Mouse (Mus musculus) spleen, embryonic (tissue): ENCODE results near the gene Kcne4.
"Not testable (repeated sequence)": the region's sequence is repeated elsewhere in the genome, so short reads cannot be mapped to it uniquely, and the experiment has no call there.

ENCODE experiments used
- CTCF ChIA-PET: fragments of 350-600 bp; sonication (Branson Sonifier 250); formaldehyde crosslinking; loops from one replicate; lab custom pipeline; 2022; lab: Charles Lee

Gene Kcne4

DNA sequence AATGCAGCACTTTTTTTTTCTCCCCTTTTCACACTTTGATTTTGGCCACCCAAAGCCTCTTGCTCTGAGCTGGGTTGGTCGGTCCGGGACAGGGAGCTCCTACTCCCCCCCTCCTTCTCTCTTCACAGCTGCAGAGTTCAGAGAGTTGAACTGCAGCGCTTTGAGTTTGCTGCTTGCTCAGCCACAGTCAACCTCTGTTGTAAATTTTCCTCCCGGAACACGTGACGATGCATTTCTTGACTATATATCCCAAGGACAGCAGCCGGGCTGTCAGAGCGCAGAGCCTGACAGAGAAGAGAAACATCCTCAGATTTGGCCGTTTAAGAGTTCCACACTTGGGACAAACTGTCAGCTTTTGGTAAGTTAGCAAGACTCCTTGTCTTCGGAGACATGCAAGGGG is at the start of gene Kcne4:
Gene Kcne4 (plus strand): TSS at position 120 of the 400 bp plus-strand sequence.
- CTCF ChIA-PET = no interaction called here

DNA sequence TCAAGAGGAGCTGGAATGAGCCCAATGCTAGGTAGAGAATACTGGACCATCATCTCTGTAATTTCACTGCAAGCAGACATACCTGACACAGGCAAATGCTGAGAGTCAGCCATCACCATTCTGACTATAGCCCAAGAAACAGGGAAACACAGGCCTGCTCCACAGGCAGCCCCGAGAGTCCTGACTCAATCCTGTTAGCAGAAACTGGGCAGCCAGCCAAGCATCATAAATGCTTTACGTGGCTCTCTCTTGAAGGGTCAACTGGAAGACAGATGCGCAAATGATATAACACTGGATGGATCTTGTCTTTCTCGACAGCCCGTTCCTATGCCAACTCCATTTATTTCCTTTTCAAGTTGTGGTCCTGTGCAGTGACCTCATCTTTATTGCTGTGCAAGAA is 34.7 kb upstream of the Kcne4 start:
- CTCF ChIA-PET = no interaction called here

DNA sequence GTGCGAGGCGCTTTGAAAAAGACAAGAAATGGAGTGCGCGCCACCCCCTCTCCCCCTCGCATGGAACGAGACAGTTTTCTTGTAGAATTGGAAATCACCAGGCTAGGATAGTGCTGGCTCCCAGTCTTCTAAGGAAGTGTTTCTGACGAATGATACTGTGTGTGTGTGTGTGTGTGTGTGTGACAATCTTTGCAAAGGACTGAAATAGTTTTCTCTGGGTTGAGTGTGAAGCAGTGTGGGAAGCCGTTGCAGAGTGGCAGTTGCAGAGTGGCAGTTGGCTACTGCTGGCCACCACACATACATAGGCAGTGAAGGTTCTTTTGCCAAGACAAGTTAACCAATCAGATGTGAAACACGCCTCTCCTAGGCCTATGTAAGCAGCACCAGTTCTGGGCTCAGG is 31.6 kb upstream of the Kcne4 start:
- CTCF ChIA-PET = not testable (repeated sequence)

DNA sequence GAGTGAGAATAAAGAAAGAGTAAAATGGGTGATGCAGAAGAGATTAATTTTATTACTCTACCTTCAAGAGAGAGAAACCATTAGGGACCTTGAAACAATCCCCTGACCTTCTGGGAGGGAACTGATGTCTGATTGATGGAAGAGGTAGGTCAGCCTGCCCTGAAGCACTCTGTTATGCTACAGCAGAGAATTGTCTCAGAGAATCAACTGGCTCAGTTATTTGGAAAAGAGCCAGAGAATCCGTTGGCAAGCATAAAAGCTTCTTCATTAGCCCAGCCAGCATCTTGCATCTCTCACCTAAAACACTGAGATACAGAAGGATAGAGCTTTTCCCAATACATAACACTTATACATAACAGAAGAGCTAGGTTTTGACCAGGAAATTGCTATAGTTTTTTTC is 26.8 kb upstream of the Kcne4 start:
- CTCF ChIA-PET = no interaction called here

DNA sequence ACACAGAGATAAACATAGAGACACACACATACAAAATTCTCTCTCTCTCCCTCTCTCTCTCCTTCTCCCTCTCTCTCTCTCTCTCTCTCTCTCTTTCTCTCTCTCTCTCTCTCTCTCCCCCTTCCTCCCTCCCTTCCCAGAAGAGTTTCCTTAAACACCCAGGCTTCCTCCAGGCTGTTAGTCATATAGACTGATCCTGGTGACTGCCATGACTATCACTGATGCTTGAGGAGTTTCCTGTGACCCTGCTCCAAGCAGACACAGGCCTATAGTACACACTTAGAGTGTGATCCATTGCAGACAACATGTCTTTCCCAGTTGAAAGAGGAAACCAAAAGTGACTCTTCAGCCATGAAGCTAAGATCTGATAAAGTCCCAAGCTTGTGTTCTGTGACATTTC is 9.1 kb upstream of the Kcne4 start:
- CTCF ChIA-PET = no interaction called here

DNA sequence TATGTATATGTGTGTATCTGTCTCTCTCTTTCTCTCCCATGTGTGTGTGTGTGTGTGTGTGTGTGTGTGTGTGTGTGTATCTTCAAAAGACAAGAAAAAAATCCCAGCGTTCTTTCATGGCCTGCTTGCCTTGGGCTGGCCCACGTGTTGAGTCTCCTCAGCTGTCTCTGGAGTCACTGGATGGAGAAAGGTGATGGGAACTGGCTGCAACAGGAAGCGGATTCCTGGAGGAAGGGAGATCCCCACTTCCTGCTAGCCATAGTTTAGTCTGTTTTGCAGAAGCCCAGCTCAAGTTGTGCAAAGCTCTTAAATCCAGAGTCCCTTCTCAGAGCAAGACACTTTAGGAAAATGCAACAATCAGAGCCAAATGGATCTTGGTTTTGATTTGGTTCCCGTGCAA is 6.7 kb upstream of the Kcne4 start:
- CTCF ChIA-PET = no interaction called here

DNA sequence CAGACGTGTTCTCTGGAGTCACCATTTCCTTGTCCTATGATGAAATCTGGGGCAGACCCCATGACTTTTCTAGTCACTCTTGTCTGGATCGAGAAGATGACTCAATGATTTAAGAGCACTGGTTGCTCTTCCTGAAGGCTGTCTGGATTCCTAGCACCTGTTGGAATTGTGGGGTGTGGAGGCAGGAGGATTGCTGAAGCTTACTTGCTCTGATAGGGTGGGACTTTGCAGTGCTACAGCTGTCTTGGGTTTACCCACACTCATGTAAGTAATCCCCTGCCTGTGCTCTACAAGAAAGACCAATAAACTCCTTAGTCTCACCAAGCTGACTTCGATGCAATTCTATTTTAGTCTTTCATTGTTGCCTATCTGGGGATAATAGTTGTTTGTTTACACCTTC is 5.7 kb upstream of the Kcne4 start:
- CTCF ChIA-PET = no interaction called here

DNA sequence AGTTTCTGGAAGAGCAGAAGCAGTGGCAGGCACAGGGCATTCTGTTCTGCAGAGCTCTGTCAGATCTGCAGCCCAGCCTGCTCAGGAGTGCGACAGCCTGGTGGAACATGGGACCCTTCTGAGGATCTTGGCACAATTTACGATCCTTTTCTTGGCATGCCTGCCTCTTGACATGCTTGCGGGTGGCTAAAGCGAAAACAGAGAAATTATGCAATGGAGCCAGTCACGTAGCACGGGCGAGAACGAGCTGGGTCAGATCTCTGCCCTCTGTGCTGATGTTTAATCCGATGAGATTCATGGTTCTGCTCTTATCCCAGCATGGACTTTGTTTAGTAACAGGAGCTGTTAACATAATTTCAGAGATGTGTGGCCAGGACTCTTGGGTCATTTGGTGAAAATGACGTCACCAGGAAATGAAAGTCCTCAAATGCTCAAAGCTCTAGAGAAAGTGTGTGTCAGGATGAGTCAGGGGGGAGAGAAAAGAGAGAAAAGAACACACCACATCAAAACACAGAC is 4.5 kb upstream of the Kcne4 start:
- CTCF ChIA-PET = no interaction called here

DNA sequence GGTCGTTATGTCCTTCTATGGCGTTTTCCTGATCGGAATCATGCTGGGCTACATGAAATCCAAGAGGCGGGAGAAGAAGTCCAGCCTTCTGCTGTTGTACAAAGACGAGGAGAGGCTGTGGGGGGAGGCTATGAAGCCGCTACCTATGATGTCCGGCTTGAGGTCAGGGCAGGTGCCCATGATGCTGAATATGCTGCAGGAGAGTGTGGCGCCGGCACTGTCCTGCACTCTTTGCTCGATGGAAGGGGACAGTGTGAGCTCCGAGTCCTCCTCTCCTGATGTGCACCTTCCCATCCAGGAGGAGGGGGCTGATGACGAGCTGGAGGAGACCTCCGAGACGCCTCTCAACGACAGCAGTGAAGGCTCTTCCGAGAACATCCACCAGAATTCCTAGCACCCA is 1.2 kb downstream of the Kcne4 start:
- CTCF ChIA-PET = no interaction called here

DNA sequence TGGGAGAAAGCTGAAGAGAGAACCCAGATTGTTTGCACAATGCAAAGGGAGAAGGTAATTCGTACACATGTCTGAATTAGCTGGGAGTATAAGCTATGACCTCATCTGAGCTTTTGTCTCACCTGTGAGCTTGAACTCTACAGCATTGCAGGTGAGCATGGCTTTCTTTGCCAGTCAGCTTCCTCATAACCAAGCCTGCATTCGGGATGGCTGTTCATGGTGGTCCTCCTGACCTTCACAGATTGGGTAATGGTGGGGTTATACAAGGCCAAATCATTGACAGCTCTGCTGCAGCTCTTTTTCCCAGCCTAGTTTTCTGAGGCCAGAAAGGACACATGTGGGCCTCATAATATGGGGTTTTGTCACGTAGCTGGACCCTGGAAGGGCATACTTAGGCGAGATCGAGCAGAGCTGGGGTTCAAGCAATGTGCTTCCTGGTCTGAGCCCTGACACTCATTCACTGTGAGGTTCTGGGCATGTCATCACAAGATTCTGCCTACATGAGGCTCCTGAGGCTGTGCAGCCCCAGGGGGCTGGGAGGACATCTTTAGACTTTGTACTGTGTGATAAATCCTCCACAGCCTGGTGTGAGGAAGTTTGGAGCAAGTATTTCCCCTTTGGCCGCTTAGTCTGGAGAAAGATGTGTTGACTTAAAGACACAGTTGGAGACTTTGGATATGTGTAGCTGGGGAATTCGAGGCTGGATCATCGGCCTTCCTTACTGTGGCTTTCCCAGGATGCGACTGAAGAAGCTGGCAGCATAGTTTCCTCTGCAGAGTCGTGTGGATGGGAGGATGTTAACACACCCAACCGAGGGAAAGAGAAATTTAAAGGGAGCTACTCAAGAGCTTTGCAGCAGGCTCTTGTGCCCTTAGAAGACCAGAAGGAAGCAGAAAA is 2.3 kb downstream of the Kcne4 start:
- CTCF ChIA-PET = no interaction called here

DNA sequence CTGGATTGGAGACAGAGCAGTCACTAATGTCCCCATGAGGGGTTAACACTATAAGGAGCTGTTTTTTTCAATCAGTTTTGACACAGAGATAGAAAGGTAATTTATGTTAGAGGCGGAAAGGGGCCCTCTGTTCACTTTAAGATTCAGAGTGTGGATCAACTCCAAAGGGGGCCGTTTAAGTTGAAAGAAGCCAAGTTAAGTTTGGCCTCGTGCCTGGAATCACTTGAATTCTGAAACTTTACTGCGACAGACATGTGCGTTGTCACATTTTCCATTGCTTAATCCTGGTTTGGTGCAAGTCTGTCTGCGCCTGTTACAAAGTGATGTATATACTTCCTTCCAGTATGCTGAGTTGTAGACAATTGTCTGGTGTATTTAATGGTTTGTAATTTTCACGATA is 3.0 kb downstream of the Kcne4 start:
- CTCF ChIA-PET = no interaction called here

DNA sequence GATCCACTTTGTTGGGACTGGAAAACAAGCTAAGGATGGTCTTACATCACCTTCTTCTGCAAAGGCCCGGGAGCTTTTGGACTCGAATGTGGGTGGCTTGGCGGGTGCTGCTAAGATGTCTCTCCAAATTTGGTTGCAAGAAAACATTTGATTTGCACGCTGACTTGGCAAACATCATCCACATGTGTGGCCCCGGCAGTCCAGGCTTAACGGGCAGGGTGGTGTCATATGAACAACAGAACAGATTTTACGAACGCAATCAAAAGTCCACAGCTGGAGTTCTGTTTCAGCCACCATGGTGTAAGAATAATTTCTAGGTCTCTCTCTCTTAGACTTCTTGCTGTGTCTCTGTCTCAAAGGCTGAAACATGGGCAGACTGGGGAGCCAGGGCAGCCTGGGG is 3.6 kb downstream of the Kcne4 start:
- CTCF ChIA-PET = no interaction called here

DNA sequence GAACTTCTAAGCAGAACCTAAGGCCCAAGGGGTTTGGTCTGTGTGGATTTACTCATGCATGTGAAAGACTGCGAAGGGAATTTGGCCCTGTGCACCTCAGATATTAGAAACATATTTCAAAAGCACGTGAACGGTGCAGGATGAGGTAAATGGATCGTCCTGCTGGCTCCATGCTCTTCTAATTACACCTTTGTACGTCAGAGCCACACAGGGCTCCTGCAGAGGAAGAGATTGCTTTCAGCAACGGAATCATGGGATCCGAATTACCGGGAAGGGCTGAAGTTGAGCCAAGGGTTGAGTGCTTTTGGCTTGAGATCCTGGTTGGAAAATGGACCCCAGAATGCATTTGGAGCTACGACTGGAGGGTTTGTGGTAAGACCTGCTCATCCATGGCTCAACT is 4.6 kb downstream of the Kcne4 start:
- CTCF ChIA-PET = no interaction called here

DNA sequence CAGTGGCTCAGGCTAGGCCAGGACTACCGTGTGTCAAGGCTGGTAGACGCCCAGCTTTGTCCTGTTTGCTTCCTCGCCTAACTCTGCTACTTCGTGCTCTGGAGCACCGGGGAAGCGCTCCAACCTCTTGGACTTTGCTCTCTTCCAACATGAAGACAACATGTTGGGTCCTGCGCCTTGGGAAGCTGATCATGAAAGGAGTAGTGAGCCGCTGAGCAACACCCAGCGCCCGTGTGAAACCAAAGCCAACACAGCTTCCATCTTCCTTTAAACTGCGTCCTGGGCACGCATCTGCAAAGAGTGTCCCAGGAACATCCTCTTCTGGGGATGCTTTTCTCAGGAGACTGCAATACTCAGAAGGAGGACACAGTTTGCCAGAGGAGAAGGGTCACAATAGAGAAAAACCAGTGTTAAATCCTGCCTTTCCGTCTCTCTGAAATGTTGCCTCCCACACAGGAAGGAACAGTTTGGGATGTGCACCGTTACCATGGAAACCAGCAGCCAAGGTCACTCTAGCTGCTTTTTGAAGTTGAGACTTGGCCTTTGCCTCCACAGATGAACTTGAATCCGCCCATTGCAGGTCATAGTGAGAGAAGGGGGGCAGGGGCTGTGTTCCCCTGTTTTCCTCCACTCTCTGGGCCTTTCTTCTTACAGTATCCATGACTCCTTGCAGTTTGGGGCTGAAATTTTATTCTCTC is 5.3 kb downstream of the Kcne4 start:
- CTCF ChIA-PET = no interaction called here

DNA sequence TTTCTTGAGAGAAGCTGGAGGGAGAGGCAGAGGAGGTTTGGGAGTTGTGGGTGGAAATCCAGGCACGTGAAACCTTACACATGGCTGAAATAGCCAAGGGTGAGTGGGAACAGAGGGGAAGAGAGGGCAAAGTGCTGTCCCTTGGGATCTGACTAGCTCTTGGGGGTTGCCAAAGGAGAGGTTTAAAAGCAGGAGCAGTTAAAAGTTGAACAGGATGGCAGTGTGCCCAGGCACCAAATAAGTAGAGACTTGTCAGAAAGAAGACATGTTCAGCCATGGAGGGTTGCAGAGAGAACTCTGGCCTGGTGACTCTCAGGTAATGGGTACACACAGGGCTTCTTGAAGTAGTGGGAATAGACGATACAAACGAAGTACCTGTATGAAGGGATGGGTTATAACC is 8.7 kb downstream of the Kcne4 start:
- CTCF ChIA-PET = no interaction called here

DNA sequence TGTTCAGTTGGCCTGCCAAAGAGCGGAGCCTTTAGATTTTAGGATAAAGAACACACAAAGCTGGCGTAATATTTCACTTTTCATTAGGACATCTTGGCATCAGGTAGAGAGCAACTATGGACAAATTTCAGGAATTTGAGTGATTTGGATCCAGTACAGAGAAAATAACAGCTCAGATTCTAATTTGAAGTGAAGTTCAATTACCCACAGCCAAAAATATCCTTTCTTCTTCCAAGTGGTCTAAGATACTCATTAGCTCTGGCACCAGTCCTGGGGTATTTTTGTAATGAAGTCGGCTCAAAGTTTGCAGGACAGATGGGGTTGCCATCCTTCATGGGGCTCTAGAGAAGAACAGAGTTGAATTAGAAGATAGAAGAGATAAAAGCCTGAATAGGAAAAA is 21.9 kb downstream of the Kcne4 start:
- CTCF ChIA-PET = no interaction called here

DNA sequence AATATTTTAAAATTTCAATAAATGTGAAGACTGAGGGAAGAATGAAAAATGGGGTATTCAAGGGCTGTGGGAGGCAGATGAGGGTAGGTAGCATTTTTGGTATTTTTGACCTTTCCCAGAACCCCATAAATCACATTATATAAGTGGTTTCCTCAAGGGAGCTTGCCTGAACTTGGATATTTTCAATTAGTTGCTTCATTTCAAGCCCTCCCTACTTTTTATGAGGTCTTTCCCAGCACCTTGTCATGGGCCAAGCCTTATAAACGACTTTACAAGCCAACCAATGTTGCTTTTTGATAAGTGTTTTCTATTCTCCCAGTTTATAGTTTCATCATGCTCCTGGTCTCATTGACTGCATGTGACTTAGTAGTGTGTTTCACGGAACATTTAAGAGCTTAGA is 24.2 kb downstream of the Kcne4 start:
- CTCF ChIA-PET = no interaction called here

DNA sequence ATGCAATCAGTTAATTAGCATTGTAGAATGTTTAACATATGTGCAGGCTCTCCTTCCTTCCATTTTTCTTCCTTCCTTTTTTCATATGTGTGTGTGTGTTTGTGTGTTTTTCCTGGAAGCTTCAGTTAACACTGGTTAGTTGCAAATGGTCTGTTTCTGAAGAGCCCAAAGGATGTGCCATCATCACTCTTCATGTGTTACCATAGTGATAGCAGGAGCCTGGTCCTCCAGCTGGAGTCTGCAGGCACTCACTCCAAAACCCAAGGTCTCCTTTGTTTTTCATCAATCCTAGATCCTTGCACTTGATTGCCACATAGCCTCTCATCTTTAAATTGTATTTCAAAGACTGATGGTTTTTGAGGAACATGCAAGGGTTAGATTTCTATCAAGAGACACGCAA is 29.1 kb downstream of the Kcne4 start:
- CTCF ChIA-PET = no interaction called here

DNA sequence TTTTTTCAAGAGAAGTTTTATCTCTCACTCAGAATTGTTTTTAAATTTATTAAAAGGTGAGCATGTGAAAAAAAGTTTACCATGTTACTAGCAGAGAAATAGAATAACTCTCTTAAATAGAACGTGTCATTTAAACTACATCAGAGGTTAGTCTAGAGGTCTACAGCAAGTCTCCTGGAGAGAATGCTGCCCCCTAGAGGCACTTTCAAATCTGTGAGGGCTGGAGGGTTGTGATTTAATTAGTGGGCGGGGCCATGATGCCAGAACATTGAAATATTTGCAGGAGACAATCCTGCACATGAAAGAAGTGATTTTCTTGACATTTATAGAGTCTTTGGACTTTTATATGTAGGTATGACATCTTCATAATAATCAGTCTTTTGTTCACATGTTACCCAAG is 29.9 kb downstream of the Kcne4 start:
- CTCF ChIA-PET = interaction anchor here (0.5 kb wide), 1 partner anchor 172 kb away, joined by 3 read pairs; no protein-coding TSS in a partner anchor

DNA sequence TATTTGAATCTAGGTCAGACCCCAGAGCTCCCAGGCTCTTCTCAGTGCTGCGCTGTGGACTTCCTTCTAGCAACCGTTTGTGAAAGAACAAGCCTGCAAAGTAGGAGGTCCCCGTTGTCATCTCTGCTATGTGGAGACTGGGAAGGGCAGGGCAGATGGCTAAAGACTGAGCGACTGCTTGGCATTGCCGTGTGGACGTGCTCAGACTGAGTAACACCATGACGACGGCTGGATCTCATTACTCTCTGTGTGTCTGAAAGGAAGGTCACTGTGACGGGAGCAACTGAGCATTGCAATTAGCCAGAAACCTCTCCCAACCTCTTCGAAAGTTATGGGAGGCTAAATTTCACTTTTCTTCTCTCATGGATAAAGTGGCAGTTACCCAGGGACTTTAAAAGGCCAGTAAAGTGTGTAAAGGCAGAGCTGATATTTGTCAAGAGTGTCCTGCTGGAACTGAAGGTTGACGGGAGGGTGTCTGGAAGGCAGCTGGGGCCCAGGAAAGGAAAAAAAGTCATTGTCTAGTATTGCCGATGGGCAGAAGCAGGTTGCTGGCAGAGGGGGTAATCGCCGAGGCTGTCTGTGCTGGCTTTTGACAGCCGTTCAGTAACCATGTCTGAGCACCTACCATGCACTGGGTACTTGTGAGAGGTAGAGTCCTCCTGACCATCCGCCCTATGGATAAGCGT is 36.0 kb downstream of the Kcne4 start:
- CTCF ChIA-PET = no interaction called here

DNA sequence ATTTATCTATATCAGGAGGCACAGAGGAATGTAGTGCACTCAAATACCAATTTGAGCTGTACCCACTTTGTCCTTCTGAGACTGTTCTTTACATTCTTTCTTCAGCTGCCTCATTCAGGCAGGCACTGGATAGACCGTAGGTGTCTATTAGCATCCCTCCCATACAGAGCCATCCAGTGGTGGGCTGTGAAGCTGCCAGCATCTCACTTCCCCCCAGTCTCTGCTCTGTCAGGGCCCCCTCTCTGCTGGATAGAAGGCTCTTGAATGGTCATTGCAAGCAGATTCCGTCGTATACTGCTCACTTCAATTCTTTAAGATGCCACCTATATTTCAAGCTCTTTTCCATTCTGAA is 36.5 kb downstream of the Kcne4 start:
- CTCF ChIA-PET = no interaction called here

DNA sequence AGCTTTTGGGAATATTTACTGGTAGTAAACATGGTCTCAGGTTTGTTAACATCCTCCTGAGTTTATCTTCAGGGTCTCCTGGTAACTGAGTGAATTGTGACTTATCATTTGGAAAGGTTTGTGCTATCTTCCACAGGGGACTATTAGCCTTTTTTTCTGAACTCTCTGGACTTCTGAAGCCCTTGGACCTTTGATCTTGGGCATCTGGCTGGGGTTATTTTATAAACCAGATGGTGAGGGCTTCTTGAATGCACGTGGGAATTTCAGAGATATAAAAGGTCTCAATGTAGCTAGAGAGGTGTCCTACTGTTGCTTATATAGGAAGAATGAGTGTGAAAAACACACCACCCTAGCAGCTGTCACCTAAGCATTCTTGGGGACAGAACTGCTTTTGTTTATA is 37.7 kb downstream of the Kcne4 start:
- CTCF ChIA-PET = no interaction called here

DNA sequence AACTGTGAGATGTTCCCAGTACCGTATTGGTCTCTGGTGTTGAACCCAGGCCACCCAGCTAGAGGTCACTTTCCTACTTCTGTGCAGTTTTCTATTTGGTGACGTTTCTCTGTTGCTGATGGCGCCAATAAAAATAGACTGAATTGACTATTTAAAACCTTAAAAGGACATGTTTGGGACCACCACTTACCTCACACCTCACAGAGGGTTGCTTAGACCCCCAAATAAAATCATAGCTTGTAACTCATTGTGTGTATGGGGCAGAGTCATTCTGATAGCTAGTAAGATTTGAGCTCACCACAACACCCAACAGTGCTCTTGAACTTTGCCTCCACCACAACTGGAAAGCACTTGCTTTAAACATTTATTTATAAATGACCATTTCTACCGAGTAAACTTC is 43.0 kb downstream of the Kcne4 start:
- CTCF ChIA-PET = no interaction called here
